Mouse (Mus musculus) lung, embryonic 16.5 days (tissue): ENCODE measurements around the gene Skint2. TPM values are rescaled to one million over a fixed set of nuclear protein-coding genes. Genes with fewer than 3 reads are reported as not detected.

ENCODE experiments used
- ATAC-seq: fragments of 200-750 bp; cut with Nextera tagmentation; 2 replicates; pipeline ENCODE4 v1.8.0; 2017; ENCODE audit warnings: low read depth, mild to moderate bottlenecking, moderate library complexity
- H3K27ac ChIP-seq: fragments of 300-500 bp; sonication (generic); 2 replicates; pipeline ENCODE4 v1.5.1; 2014; ENCODE audit warnings: mild to moderate bottlenecking, control low read depth, low read length
- H3K27me3 ChIP-seq: fragments of 300-500 bp; sonication (generic); 2 replicates; pipeline ENCODE4 v1.6.1; 2014; ENCODE audit warnings: low read depth, low read length, mixed read lengths; ENCODE audit not compliant: control insufficient read depth, insufficient read depth
- H3K36me3 ChIP-seq: fragments of 300-500 bp; sonication (generic); 2 replicates; pipeline ENCODE4 v1.6.1; 2014; ENCODE audit warnings: low read length; ENCODE audit not compliant: control insufficient read depth, insufficient read depth
- H3K4me1 ChIP-seq: fragments of 300-500 bp; sonication (generic); replicated peaks from 2 replicates; pipeline ENCODE4 v1.6.1; 2014; ENCODE audit warnings: low read length, mixed read lengths; ENCODE audit not compliant: control insufficient read depth, insufficient read depth
- H3K4me2 ChIP-seq: fragments of 300-500 bp; sonication (generic); 2 replicates; pipeline ENCODE4 v1.6.1; 2014; ENCODE audit warnings: low read depth, low read length, control low read depth
- H3K4me3 ChIP-seq: fragments of 300-500 bp; sonication (generic); 2 replicates; pipeline ENCODE4 v1.5.1; 2014; ENCODE audit warnings: mild to moderate bottlenecking, low read length, control low read depth
- H3K9ac ChIP-seq: fragments of 300-500 bp; sonication (generic); 2 replicates; pipeline ENCODE4 v1.6.1; 2014; ENCODE audit warnings: low read length, control low read depth
- H3K9me3 ChIP-seq: fragments of 300-500 bp; sonication (generic); 2 replicates; pipeline ENCODE4 v1.6.1; 2016; ENCODE audit warnings: low read length; ENCODE audit not compliant: control insufficient read depth
- WGBS: fragments of 180-500 bp; shearing (Covaris S2); extraction: QIAGEN DNeasy Blood & Tissue Kit; methylation state at CpG from one replicate; pipeline ENCODE4 v1.1.7; 2014; 5-methylcytosine and 5-hydroxymethylcytosine counted together
- polyA plus RNA-seq: library from polyadenylated mRNA; unstranded; fragments of >200 nt; fragmentation: Nextera tagmentation; extraction: Ambion mirVana; gene quantifications from 2 replicates; pipeline ENCODE4 v1.2.1, GENCODE M21; 2015

Gene Skint2
- 0.11 TPM in 1 of 2 replicates, not detected in the other for polyA plus RNA-seq

- Histone ChIP-seq H3K4me2 (no peak within 1 kb of the TSS), H3K4me1 (no peaks in the 10 kb centered on the region), H3K9me3 (no peaks in the 10 kb centered on the region), H3K27ac (no peak within 1 kb of the TSS), H3K36me3 (no peaks in the 10 kb centered on the region), H3K27me3 (no peaks in the 10 kb centered on the region), H3K9ac (no peak within 1 kb of the TSS), H3K4me3 (no peak within 1 kb of the TSS)
- 72% methylated on average over 2 of the region's 2 CpGs for WGBS
- ATAC-seq = no peak
These were observed at the start of gene Skint2 for GRCm38 (mm10) chr4:112556894-112557293. Gene Skint2, plus strand, starts transcription at chr4:112557194.

Other genes with a start within 250 kb of the Skint2 start
- not detected in 2 replicates for gene Skint9, start 123.2 kb upstream of the Skint2 start, polyA plus RNA-seq
- 0.11 and 0.85 TPM in 2 replicates for gene Skint10, start 217.7 kb downstream of the Skint2 start, polyA plus RNA-seq